Mouse (Mus musculus): ENCODE data around the gene Cnnm2. TPM values are rescaled to one million over a fixed set of nuclear protein-coding genes. Genes with fewer than 3 reads are reported as not detected.
"Not testable (repeated sequence)": the region's sequence is repeated elsewhere in the genome, so short reads cannot be mapped to it uniquely, and the experiment has no call there.

Gene Cnnm2
- polyA plus RNA-seq, 1 experiment from 2014 or later = 6.5 TPM

- no peak overlapping the region for H3K4me3 ChIP-seq (ENCODE audit: low read depth, low read length)
- H3K9me3 ChIP-seq (ENCODE audit: control insufficient read depth) = no peaks in the 10 kb centered on the region
- H3K36me3 ChIP-seq (ENCODE audit: control insufficient read depth, insufficient read depth) = peaks cover 27% of the 10 kb centered on the region; the same call in 1 of the 2 replicates
- no peaks in the 10 kb centered on the region for H3K27me3 ChIP-seq (replicated peaks; ENCODE audit: control insufficient read depth, insufficient read depth, low read length)
- ATAC-seq = no peak
- H3K4me2 ChIP-seq (replicated peaks; ENCODE audit: low read depth) = no peak overlapping the region
- no peak overlapping the region for H3K9ac ChIP-seq (ENCODE audit: low read depth, low read length)
- 56% methylated on average over 8 of the region's 8 CpGs for WGBS
- H3K4me1 ChIP-seq (replicated peaks; ENCODE audit: control insufficient read depth, insufficient read depth, low read length) = 0 out of 2 replicates have a peak, but pooled peaks cover 3% of the 10 kb centered on the region
- no peak overlapping the region for H3K27ac ChIP-seq (ENCODE audit: low read depth, low read length)
- no peak for TF ChIP-seq CTCF (IDR thresholded peaks at IDR 0.05; ENCODE audit: low read depth)
Measured at GRCm38 (mm10) chr19:46727140-46727736, 34.2 kb upstream of the Cnnm2 start.

GRCm38 (mm10) chr19:46727945-46728540 is 33.4 kb upstream of the Cnnm2 start:
- H3K9ac ChIP-seq (ENCODE audit: low read depth, low read length) = no peak overlapping the region
- 20% methylated on average over 11 of the region's 11 CpGs for WGBS

GRCm38 (mm10) chr19:46728909-46729308 is 32.5 kb upstream of the Cnnm2 start:
- Histone ChIP-seq H3K27ac (ENCODE audit: low read depth, low read length) (no peak overlapping the region), H3K4me2 (replicated peaks; ENCODE audit: low read depth) (no peak overlapping the region), H3K4me3 (ENCODE audit: low read depth, low read length) (no peak overlapping the region), H3K4me1 (replicated peaks; ENCODE audit: control insufficient read depth, insufficient read depth, low read length) (0 out of 2 replicates have a peak, but pooled peaks cover 3% of the 10 kb centered on the region), H3K27me3 (replicated peaks; ENCODE audit: control insufficient read depth, insufficient read depth, low read length) (no peaks in the 10 kb centered on the region), H3K36me3 (ENCODE audit: control insufficient read depth, insufficient read depth) (peaks cover 23% of the 10 kb centered on the region; the same call in 1 of the 2 replicates), H3K9ac (ENCODE audit: low read depth, low read length) (no peak overlapping the region), H3K9me3 (ENCODE audit: control insufficient read depth) (no peaks in the 10 kb centered on the region)
- TF ChIP-seq CTCF (IDR thresholded peaks at IDR 0.05; ENCODE audit: low read depth) = no peak
- ATAC-seq = no peak
- WGBS = 75% methylated on average over 3 of the region's 3 CpGs

More at GRCm38 (mm10) chr19:46727945-46728540, 33.4 kb upstream of the Cnnm2 start:
- Histone ChIP-seq H3K27ac (ENCODE audit: low read depth, low read length) (no peak overlapping the region), H3K4me3 (ENCODE audit: low read depth, low read length) (no peak overlapping the region), H3K4me1 (replicated peaks; ENCODE audit: control insufficient read depth, insufficient read depth, low read length) (0 out of 2 replicates have a peak, but pooled peaks cover 3% of the 10 kb centered on the region), H3K27me3 (replicated peaks; ENCODE audit: control insufficient read depth, insufficient read depth, low read length) (no peaks in the 10 kb centered on the region), H3K9me3 (ENCODE audit: control insufficient read depth) (no peaks in the 10 kb centered on the region), H3K4me2 (replicated peaks; ENCODE audit: low read depth) (peak overlapping the region; percentile 9; the same call in 1 of the 2 replicates), H3K36me3 (ENCODE audit: control insufficient read depth, insufficient read depth) (peaks cover 22% of the 10 kb centered on the region; the same call in 1 of the 2 replicates)
- TF ChIP-seq CTCF (IDR thresholded peaks at IDR 0.05; ENCODE audit: low read depth) = no peak
- peak; percentile 73 for ATAC-seq

GRCm38 (mm10) chr19:46731351-46731750 is 30.0 kb upstream of the Cnnm2 start:
- H3K9me3 ChIP-seq (ENCODE audit: control insufficient read depth) = no peaks in the 10 kb centered on the region
- no peak overlapping the region for H3K9ac ChIP-seq (ENCODE audit: low read depth, low read length)
- peaks cover 12% of the 10 kb centered on the region; the same call in 1 of the 2 replicates for H3K36me3 ChIP-seq (ENCODE audit: control insufficient read depth, insufficient read depth)
- no peak overlapping the region for H3K4me2 ChIP-seq (replicated peaks; ENCODE audit: low read depth)
- 0 out of 2 replicates have a peak, but pooled peaks cover 3% of the 10 kb centered on the region for H3K4me1 ChIP-seq (replicated peaks; ENCODE audit: control insufficient read depth, insufficient read depth, low read length)
- H3K27ac ChIP-seq (ENCODE audit: low read depth, low read length) = no peak overlapping the region
- ATAC-seq = no peak
- no peak for TF ChIP-seq CTCF (IDR thresholded peaks at IDR 0.05; ENCODE audit: low read depth)
- 85% methylated on average over 10 of the region's 10 CpGs for WGBS
- no peak overlapping the region for H3K4me3 ChIP-seq (ENCODE audit: low read depth, low read length)
- no peaks in the 10 kb centered on the region for H3K27me3 ChIP-seq (replicated peaks; ENCODE audit: control insufficient read depth, insufficient read depth, low read length)

- not testable (repeated sequence) for H3K4me1 ChIP-seq (replicated peaks; ENCODE audit: control insufficient read depth, insufficient read depth, low read length); H3K27me3 ChIP-seq (replicated peaks; ENCODE audit: control insufficient read depth, insufficient read depth, low read length); H3K4me3 ChIP-seq (ENCODE audit: low read depth, low read length); H3K9ac ChIP-seq (ENCODE audit: low read depth, low read length); H3K27ac ChIP-seq (ENCODE audit: low read depth, low read length); ATAC-seq; H3K9me3 ChIP-seq (ENCODE audit: control insufficient read depth); H3K4me2 ChIP-seq (replicated peaks; ENCODE audit: low read depth)
- TF ChIP-seq CTCF (IDR thresholded peaks at IDR 0.05; ENCODE audit: low read depth) = peak; percentile 37; the same call in 1 of the 2 replicates
- WGBS = 93% methylated on average over 5 of the region's 5 CpGs
- H3K36me3 ChIP-seq (ENCODE audit: control insufficient read depth, insufficient read depth) = peaks cover 15% of the 10 kb centered on the region; the same call in 1 of the 2 replicates
Measured at GRCm38 (mm10) chr19:46732673-46733072, 28.7 kb upstream of the Cnnm2 start.

GRCm38 (mm10) chr19:46733626-46734025 is 27.8 kb upstream of the Cnnm2 start:
- WGBS = 91% methylated on average over 7 of the region's 7 CpGs

More at GRCm38 (mm10) chr19:46733626-46734025, 27.8 kb upstream of the Cnnm2 start:
- no peak overlapping the region for H3K9ac ChIP-seq (ENCODE audit: low read depth, low read length)
- no peak overlapping the region for H3K4me2 ChIP-seq (replicated peaks; ENCODE audit: low read depth)
- no peak for TF ChIP-seq CTCF (IDR thresholded peaks at IDR 0.05; ENCODE audit: low read depth)
- peaks cover 25% of the 10 kb centered on the region for H3K36me3 ChIP-seq (ENCODE audit: control insufficient read depth, insufficient read depth)
- ATAC-seq = no peak
- no peak overlapping the region for H3K4me3 ChIP-seq (ENCODE audit: low read depth, low read length)
- no peaks in the 10 kb centered on the region for H3K9me3 ChIP-seq (ENCODE audit: control insufficient read depth)
- no peaks in the 10 kb centered on the region for H3K4me1 ChIP-seq (replicated peaks; ENCODE audit: control insufficient read depth, insufficient read depth, low read length)
- H3K27me3 ChIP-seq (replicated peaks; ENCODE audit: control insufficient read depth, insufficient read depth, low read length) = no peaks in the 10 kb centered on the region
- no peak overlapping the region for H3K27ac ChIP-seq (ENCODE audit: low read depth, low read length)
